Mouse (Mus musculus) limb, embryonic 13.5 days (tissue): ENCODE measurements around the gene Tmem120a. TPM values are rescaled to one million over a fixed set of nuclear protein-coding genes. Genes with fewer than 3 reads are reported as not detected.

Source experiments
- ATAC-seq: fragments of 200-750 bp; cut with Nextera tagmentation; 2 replicates; pipeline ENCODE4 v1.8.0; 2017; ENCODE audit warnings: low read depth, moderate number of reproducible peaks, moderate TSS enrichment; ENCODE audit not compliant: low FRiP score
- H3K27ac ChIP-seq: fragments of 300-500 bp; sonication (generic); 2 replicates; pipeline ENCODE4 v1.5.1; 2015; ENCODE audit warnings: inconsistent platforms, mild to moderate bottlenecking, moderate library complexity
- H3K27me3 ChIP-seq: fragments of 300-500 bp; sonication (generic); 2 replicates; pipeline ENCODE4 v1.6.1; 2015; ENCODE audit warnings: mild to moderate bottlenecking, inconsistent platforms
- H3K36me3 ChIP-seq: fragments of 300-500 bp; sonication (generic); 2 replicates; pipeline ENCODE4 v1.6.1; 2015; ENCODE audit warnings: inconsistent platforms, mild to moderate bottlenecking, moderate library complexity
- H3K4me1 ChIP-seq: fragments of 300-500 bp; sonication (generic); 2 replicates; pipeline ENCODE4 v1.6.1; 2015; ENCODE audit warnings: inconsistent platforms
- H3K4me2 ChIP-seq: fragments of 300-500 bp; sonication (generic); replicated peaks from 2 replicates; pipeline ENCODE4 v1.6.1; 2015; ENCODE audit warnings: inconsistent platforms, mild to moderate bottlenecking, moderate library complexity
- H3K4me3 ChIP-seq: fragments of 300-500 bp; sonication (generic); 2 replicates; pipeline ENCODE4 v1.5.1; 2015; ENCODE audit warnings: moderate library complexity, mild to moderate bottlenecking, inconsistent platforms
- H3K9ac ChIP-seq: fragments of 300-500 bp; sonication (generic); 2 replicates; pipeline ENCODE4 v1.6.1; 2015; ENCODE audit warnings: mild to moderate bottlenecking, inconsistent platforms
- H3K9me3 ChIP-seq: fragments of 300-500 bp; sonication (generic); 2 replicates; pipeline ENCODE4 v1.6.1; 2016; ENCODE audit warnings: inconsistent platforms
- WGBS: fragments of 180-500 bp; shearing (Covaris S2); methylation state at CpG from one replicate; pipeline ENCODE4 v1.1.7; 2015; 5-methylcytosine and 5-hydroxymethylcytosine counted together
- polyA plus RNA-seq: library from polyadenylated mRNA; unstranded; fragments of >200 nt; fragmentation: Nextera tagmentation; extraction: Ambion mirVana; gene quantifications from 2 replicates; pipeline ENCODE4 v1.2.1, GENCODE M21; 2015

The Tmem120a gene
- 49.3 and 49.4 TPM in 2 replicates for polyA plus RNA-seq

DNA sequence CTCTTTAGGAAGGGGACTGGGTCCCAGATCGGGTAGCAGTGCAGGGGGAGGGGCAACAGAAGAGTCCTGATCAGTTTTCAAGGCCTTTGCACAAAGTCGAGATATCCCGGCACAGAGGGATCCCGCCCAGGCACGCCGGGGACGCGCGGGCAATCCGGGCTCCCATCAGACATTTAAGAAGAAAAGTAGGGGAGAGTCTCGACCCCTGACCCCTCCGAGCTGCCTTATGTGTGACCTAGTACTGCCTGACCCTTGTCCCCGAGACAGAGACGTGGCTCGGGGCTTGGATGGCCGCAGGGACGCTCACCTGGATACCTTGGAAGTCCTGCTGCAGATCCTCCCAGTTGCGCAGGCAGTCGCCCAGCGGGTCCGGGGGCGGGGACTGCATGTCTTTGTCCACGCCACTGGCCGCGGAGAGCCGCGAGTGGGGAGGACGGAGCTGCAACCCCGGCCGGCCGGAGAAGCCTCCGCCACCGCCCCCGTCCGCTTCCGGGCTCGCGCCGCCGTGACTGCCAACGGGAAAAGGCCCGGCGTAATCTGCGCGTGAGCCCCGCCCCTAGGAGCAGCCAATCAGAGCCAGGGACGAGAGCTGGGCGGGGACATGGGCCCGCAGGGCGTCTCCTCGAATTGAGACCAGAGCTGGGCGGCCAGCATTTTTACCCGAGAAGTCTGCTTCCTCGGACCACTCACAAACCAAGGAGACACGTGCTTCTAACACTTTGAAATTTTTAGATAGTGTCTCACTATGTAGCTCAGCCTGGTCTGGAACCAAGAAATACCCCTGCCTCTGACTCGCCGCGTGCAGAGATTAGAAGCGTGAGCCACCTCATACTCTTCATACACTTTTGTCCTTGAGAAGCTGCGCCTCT, at the start of gene Tmem120a:
Gene Tmem120a (minus strand): TSS at position 708 of the 869 bp plus-strand sequence.
- Histone ChIP-seq H3K4me3 (peak within 1 kb of the TSS; percentile 85), H3K27me3 (no peaks in the 10 kb centered on the region), H3K36me3 (peaks cover 22% of the 10 kb centered on the region), H3K4me1 (peaks cover 23% of the 10 kb centered on the region), H3K9me3 (peaks cover 6% of the 10 kb centered on the region; the same call in 1 of the 2 replicates), H3K9ac (peak within 1 kb of the TSS; percentile 87), H3K4me2 (peak within 1 kb of the TSS; percentile 92), H3K27ac (peak within 1 kb of the TSS; percentile 63; the same call in 1 of the 2 replicates)
- peak; percentile 97 for ATAC-seq
- under 1% methylated on average over 60 of the region's 60 CpGs for WGBS

DNA sequence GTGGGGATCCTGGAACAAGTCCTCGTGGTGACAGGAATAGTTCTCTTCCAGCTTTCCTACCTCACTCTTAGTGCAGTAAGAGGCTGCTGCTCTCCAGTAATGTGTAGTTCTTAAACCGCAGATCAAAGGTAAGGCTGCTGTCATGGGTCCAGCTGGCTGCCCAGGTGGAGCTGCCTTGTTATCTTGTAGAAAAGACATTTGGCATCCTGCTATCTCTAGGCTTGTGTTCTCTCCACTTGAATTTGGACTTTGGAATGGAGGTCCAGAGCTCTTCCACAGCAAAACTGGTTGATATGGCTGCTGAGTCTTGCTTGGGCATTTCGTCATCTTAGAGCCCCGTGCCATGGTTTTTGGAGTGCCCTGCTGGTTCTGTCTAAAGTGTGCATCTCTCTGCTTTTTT, 38.7 kb upstream of the Tmem120a start:
- no peak overlapping the region for H3K4me2 ChIP-seq
- whole genome bisulfite sequencing, result 88% methylated on average over 4 of the region's 4 CpGs
- H3K9me3 ChIP-seq, result no peaks in the 10 kb centered on the region
- H3K27me3 ChIP-seq, result no peaks in the 10 kb centered on the region
- ATAC-seq, result no peak
- H3K36me3 ChIP-seq, result peaks cover 72% of the 10 kb centered on the region
- H3K27ac ChIP-seq, result no peak overlapping the region
- no peak overlapping the region for H3K4me3 ChIP-seq
- no peak overlapping the region for H3K9ac ChIP-seq
- peaks cover 21% of the 10 kb centered on the region for H3K4me1 ChIP-seq

DNA sequence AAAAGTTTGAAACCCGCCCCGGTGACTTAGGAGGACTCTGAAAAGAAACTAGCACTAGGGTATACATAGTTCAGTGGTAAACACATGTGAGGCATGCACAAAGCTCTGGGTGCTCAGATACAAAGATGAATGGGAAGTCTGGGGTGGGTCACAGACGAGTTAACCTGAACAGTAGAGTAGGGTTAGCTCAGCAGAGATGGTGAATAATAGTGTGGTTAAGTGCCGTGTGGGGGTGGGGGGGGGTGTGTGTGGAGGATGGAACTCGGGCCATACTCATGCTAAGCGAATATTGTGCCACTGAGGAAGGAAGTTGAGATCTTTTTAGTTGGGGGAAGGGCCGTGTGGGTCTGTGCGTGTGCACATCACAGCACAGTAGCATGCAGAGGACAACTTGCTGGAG, 36.1 kb upstream of the Tmem120a start:
- Histone ChIP-seq H3K4me2 (peak overlapping the region; percentile 92; the same call in 1 of the 2 replicates), H3K27me3 (no peaks in the 10 kb centered on the region), H3K27ac (no peak overlapping the region), H3K36me3 (peaks cover 46% of the 10 kb centered on the region), H3K9ac (no peak overlapping the region), H3K9me3 (no peaks in the 10 kb centered on the region), H3K4me1 (peaks cover 26% of the 10 kb centered on the region), H3K4me3 (no peak overlapping the region)
- no peak for ATAC-seq
- WGBS, result 89% methylated on average over 8 of the region's 8 CpGs

DNA sequence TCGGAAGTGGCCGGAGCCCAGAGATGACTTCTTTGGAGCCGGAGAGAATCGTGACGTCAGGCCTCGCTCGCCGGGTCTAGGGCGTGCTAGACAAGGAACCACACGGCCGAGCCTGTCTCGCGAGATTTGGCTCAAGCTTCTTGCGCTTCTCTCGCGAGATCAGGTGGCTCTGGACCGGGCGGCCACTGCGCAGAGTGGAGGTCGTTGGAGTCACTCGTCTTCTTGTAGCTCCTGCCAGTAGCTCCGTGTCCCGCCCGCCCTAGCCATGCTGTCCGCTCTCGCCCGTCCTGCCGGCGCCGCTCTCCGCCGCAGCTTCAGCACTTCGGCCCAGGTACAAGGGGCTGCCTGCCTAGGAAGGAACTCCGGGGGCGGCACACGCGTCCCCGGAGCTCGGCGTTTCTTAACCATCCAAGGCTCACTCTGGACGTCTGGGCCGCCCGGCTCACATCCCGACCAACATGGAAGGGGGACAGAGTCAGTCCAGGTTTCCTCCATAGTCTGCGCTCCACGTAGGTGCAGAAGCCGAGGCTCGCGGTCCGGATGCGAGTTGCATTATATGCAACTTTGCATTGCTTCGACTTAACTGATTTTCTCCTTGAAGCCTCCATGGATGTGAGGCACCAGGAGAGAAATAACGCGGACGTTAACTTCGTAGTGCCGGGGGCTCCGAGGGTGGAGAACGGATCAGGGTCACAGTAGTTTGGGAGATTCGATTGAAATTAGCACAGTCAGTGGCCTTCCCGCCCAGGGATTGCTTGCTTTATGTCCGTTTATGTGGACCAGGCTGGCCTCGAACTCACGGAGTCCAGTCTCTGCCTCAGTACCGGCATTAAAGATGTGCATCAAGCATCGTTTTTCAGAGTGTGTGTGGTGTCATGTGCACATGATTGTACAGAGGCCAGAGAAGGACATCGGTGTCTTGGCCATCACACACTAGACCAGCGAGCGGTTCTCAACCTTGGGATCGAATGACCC, 34.5 kb upstream of the Tmem120a start, which contains the start of gene Mdh2:
Gene Mdh2 (plus strand): TSS at position 10 of the 975 bp plus-strand sequence.
- Histone ChIP-seq H3K27me3 (no peaks in the 10 kb centered on the region), H3K4me1 (peaks cover 26% of the 10 kb centered on the region), H3K4me3 (peak within 1 kb of the TSS; percentile 88), H3K9ac (peak within 1 kb of the TSS; percentile 96), H3K4me2 (peak within 1 kb of the TSS; percentile 92), H3K27ac (peak within 1 kb of the TSS; percentile 90), H3K9me3 (no peaks in the 10 kb centered on the region), H3K36me3 (peaks cover 30% of the 10 kb centered on the region)
- WGBS, result under 1% methylated on average over 67 of the region's 70 CpGs
- ATAC-seq, result peak; percentile 99

DNA sequence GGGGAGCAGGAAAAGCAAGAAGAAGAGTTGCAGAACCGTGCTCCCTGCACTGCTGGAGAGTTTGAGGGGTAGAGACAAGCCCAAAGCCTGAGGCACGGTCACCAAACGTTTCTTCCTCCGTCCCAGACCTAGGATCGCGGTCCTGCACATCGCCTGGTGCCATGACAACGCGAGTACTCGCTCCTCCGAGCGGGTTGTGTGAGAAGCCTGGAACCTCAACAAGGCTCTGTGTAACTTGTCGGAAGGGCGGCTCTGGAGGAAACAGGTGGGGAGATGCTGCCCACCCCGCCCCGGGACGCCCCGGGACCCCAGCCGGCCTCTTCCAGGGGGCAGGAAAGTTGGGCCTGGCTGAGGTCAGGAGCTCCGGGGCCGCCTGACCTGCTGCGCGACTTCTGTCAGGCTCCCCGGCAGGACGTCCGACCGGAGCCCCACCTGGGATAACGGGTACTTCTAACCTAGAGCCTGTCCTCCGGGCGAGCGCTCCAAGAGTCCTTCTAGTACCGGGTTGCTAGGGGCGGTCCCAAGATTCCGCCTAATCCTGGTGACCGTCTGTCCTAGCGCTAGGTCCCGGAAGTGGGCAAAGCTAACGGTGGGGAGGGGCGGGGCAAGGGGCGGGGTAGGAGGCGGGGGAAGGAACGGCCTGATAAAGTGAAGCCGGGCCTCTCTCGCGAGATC, 33.7 kb upstream of the Tmem120a start, which contains the start of gene Styxl1:
Gene Styxl1 (minus strand): TSS at position 590 of the 675 bp plus-strand sequence.
- peak within 1 kb of the TSS; percentile 96 for H3K9ac ChIP-seq
- peak; percentile 93 for ATAC-seq
- no peaks in the 10 kb centered on the region for H3K27me3 ChIP-seq
- peaks cover 26% of the 10 kb centered on the region for H3K4me1 ChIP-seq
- H3K36me3 ChIP-seq, result peaks cover 22% of the 10 kb centered on the region
- peak within 1 kb of the TSS; percentile 88 for H3K4me3 ChIP-seq
- under 1% methylated on average over 45 of the region's 45 CpGs for WGBS
- peak within 1 kb of the TSS; percentile 92 for H3K4me2 ChIP-seq
- H3K27ac ChIP-seq, result peak within 1 kb of the TSS; percentile 90
- H3K9me3 ChIP-seq, result no peaks in the 10 kb centered on the region

DNA sequence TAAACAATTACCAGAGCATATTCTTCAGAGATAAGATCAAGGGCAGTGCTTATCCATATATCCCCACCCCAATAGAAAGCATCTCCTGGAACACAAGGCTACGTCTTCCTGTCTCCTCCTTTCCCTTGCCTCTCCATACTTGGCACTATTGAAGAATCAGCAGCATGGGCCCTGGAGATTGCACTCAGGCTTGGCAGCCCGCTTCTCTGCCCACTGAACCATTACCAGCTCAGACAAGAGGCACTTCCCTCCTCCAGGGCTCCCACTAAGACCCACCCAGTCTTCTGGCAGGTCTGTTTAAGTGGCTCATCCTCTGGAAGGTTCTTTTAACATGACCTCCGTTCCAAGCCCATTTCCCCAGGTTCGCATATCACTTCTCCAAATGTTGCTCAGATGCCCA, 32.3 kb upstream of the Tmem120a start:
- H3K4me1 ChIP-seq, result peaks cover 26% of the 10 kb centered on the region
- H3K9me3 ChIP-seq, result no peaks in the 10 kb centered on the region
- H3K4me2 ChIP-seq, result no peak overlapping the region
- ATAC-seq, result no peak
- H3K36me3 ChIP-seq, result peaks cover 10% of the 10 kb centered on the region
- H3K27me3 ChIP-seq, result no peaks in the 10 kb centered on the region
- H3K27ac ChIP-seq, result no peak overlapping the region
- 84% methylated on average over 4 of the region's 4 CpGs for WGBS
- H3K9ac ChIP-seq, result no peak overlapping the region
- no peak overlapping the region for H3K4me3 ChIP-seq

DNA sequence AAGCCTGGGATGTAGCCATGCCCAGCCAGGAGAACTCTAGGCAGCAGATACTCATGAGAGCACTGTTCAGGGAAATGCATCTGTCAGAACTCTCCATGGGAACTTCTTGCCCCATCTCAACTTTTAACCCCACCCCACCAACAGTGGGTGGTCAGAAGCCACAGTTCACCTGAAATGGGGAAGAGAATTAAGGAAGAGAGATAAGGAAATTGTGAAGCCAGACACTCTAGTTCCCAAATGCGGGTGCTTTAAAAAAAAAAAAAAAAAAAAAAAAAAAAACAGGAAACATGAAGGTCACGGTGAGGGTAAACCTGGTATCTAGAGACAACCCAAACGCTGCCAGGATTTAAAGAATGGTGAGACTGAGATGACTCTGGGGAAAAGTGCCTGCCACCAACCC, 28.3 kb upstream of the Tmem120a start:
- Histone ChIP-seq H3K36me3 (no peaks in the 10 kb centered on the region), H3K27me3 (no peaks in the 10 kb centered on the region), H3K9me3 (no peaks in the 10 kb centered on the region), H3K9ac (no peak overlapping the region), H3K4me2 (no peak overlapping the region), H3K27ac (no peak overlapping the region), H3K4me3 (no peak overlapping the region), H3K4me1 (peaks cover 3% of the 10 kb centered on the region)
- 49% methylated on average over 3 of the region's 3 CpGs for WGBS
- no peak for ATAC-seq

DNA sequence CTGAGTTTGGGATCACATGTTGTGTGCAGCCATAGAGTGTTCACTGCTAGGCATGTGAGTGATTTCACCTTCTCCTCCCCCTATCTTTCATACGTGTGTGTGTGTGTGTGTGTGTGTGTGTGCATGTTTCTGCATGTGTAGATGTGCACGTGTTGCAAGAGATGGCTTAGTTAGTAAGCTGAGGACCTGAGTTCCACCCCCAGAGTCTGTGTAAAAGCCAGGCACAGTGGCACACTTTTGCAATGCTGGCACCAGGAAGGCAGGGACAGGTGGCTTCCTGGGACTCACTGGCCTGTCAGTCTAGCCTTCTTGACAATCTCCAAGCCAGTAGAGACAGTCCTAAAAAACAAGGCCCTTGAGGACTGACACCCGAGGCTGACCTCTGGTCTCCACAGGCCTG, 20.7 kb upstream of the Tmem120a start:
- ATAC-seq, result no peak
- no peak overlapping the region for H3K4me2 ChIP-seq
- no peak overlapping the region for H3K4me3 ChIP-seq
- H3K9me3 ChIP-seq, result no peaks in the 10 kb centered on the region
- no peaks in the 10 kb centered on the region for H3K36me3 ChIP-seq
- H3K27me3 ChIP-seq, result no peaks in the 10 kb centered on the region
- H3K4me1 ChIP-seq, result no peaks in the 10 kb centered on the region
- H3K27ac ChIP-seq, result no peak overlapping the region
- 50% methylated on average over 3 of the region's 3 CpGs for WGBS
- no peak overlapping the region for H3K9ac ChIP-seq

DNA sequence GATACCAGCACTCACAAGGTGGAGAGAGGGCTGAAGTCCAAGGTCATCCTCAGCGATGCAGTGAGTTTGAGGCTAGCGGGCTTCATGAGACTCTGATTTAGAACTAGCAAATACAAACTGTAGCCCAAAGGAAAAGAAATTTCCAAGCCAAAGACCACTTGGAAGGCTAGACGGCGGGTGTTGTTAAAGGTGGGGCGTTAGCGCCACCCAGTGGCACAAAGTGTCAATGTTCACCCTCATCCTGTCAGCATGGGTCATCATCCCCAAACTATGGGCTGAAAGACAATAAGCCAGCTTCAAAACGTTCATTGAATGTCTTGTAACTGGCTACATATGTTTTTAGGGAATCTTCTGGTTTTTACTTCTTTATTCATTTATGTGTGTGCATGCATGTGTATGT, 19.3 kb upstream of the Tmem120a start:
- Histone ChIP-seq H3K27ac (no peak overlapping the region), H3K4me2 (no peak overlapping the region), H3K9me3 (no peaks in the 10 kb centered on the region), H3K27me3 (no peaks in the 10 kb centered on the region), H3K4me1 (no peaks in the 10 kb centered on the region), H3K4me3 (no peak overlapping the region), H3K36me3 (no peaks in the 10 kb centered on the region), H3K9ac (no peak overlapping the region)
- WGBS, result 4% methylated on average over 7 of the region's 7 CpGs
- no peak; the same call in 1 of the 2 replicates for ATAC-seq

DNA sequence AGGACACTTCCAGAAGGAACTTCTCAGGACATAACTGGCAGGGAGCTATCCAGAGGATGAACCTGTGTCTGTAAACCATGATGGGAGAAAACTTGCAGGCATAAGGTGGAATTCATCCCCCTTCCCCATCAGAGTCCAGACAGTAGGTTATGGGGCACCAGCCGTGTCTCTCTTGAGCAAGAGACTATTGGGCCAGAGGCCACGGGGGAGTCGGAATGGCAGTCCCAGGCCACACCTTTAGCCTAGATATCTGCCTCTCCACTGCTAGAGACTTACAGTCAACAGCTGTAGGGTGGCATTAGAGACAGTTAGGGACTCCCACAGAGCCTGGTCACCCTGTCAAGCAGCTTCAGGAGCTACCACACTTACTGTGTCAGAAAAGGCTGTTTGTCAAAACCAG, 17.6 kb upstream of the Tmem120a start:
- H3K9ac ChIP-seq, result no peak overlapping the region
- no peak overlapping the region for H3K27ac ChIP-seq
- no peaks in the 10 kb centered on the region for H3K4me1 ChIP-seq
- 70% methylated on average over 3 of the region's 3 CpGs for WGBS
- no peak overlapping the region for H3K4me3 ChIP-seq
- no peak overlapping the region for H3K4me2 ChIP-seq
- no peaks in the 10 kb centered on the region for H3K9me3 ChIP-seq
- H3K27me3 ChIP-seq, result no peaks in the 10 kb centered on the region
- no peak for ATAC-seq
- H3K36me3 ChIP-seq, result no peaks in the 10 kb centered on the region

DNA sequence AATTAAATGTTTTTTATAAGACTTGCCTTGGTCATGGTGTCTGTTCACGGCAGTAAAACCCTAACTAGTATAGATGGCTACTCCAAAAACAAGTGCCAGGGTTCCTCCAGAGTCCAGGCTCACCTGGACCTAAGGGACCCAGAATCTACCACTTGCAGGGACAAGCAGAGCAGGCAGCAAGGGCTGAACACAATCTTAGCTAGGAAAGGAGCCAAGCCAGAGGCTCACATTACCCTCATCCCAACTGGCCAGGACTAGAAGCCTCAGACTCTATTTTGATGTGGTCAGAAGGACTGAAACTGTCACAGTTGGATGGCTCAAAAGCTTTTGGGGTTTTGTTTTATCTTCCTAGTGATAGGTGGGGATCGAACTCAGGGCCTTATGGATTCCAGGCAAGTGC, 7.3 kb upstream of the Tmem120a start:
- Histone ChIP-seq H3K4me1 (no peaks in the 10 kb centered on the region), H3K9ac (no peak overlapping the region), H3K36me3 (no peaks in the 10 kb centered on the region), H3K27me3 (no peaks in the 10 kb centered on the region), H3K4me3 (no peak overlapping the region), H3K9me3 (peaks cover 6% of the 10 kb centered on the region; the same call in 1 of the 2 replicates), H3K27ac (no peak overlapping the region), H3K4me2 (no peak overlapping the region)
- ATAC-seq, result no peak
- 72% methylated on average over 2 of the region's 2 CpGs for WGBS
